Mouse (Mus musculus): ENCODE data around the gene 1700001P01Rik. TPM values are rescaled to one million over a fixed set of nuclear protein-coding genes. Genes with fewer than 3 reads are reported as not detected.

The 1700001P01Rik gene
- total and polyA plus RNA-seq, 3 experiments: 0.47 TPM; not detected in 2

GRCm38 (mm10) chr11:97761638-97762037 is 14.1 kb downstream of the 1700001P01Rik start:
- Histone ChIP-seq H3K4me1 (ENCODE audit: control insufficient read depth in 1 of 2, insufficient read depth in 2 of 2) (peaks cover 8 to 18% of the 10 kb centered on the region in 2 experiments), H3K9me3 (replicated peaks; ENCODE audit: low read length) (peaks cover 2% of the 10 kb centered on the region), H3K9ac (ENCODE audit: insufficient read depth, low read depth) (no peak overlapping the region), H3K4me3 (replicated peaks in 1 of 3; ENCODE audit: low read depth in 2 of 3, low read length in 2 of 3, poor library complexity in 1 of 3) (no peak overlapping the region), H3K27ac (ENCODE audit: insufficient read depth, low read depth) (no peak overlapping the region), H3K36me3 (replicated peaks in 1 of 2; ENCODE audit: control insufficient read depth in 1 of 2, insufficient read depth in 1 of 2, low read length in 1 of 2) (peaks cover 50 to 75% of the 10 kb centered on the region in 2 experiments), H3K4me2 (ENCODE audit: insufficient read depth, low read depth, poor library complexity, severe bottlenecking) (no peak overlapping the region), H3K27me3 (replicated peaks) (no peaks in the 10 kb centered on the region), H3K79me2 (replicated peaks; ENCODE audit: control insufficient read depth, extremely low read depth, insufficient read depth, poor library complexity, severe bottlenecking) (peaks cover 17% of the 10 kb centered on the region)
- dilution Hi-C loops (cut with MboI; ENCODE audit: extremely low pct_ligation_motif_present, extremely low pct_unique_long_range_greater_than_20kb, low sequenced_read_pairs): no loop called here
- peak; percentile 18 to 55; a peak in 2 of 4 replicates for TF ChIP-seq CTCF (conservative IDR thresholded peaks at IDR 0.05 in 1 of 2, IDR thresholded peaks at IDR 0.05 in 1 of 2; ENCODE audit: low read depth in 2 of 2, low read length in 2 of 2)
- TF ChIP-seq RAD21 (IDR thresholded peaks at IDR 0.05; ENCODE audit: low read depth, low read length): peak; percentile 36
- TF ChIP-seq JUN (IDR thresholded peaks at IDR 0.05; ENCODE audit: insufficient read depth, low read depth, low read length): no peak
- in situ Hi-C loops (cut with MboI; ENCODE audit: low pct_ligation_motif_present, low pct_unique_long_range_greater_than_20kb, low sequenced_read_pairs): no loop called here
- DNase-seq (ENCODE audit: extremely low read depth): no peak

- no peaks in the 10 kb centered on the region for H3K79me2 ChIP-seq (replicated peaks; ENCODE audit: control insufficient read depth, extremely low read depth, insufficient read depth, poor library complexity, severe bottlenecking)
- no peak for DNase-seq (ENCODE audit: extremely low read depth)
- H3K4me3 ChIP-seq (replicated peaks in 1 of 3; ENCODE audit: low read depth in 2 of 3, low read length in 2 of 3, poor library complexity in 1 of 3): no peak overlapping the region
- H3K9ac ChIP-seq (ENCODE audit: insufficient read depth, low read depth): no peak overlapping the region
- dilution Hi-C loops (cut with MboI; ENCODE audit: extremely low pct_ligation_motif_present, extremely low pct_unique_long_range_greater_than_20kb, low sequenced_read_pairs) (no loop called here), in situ Hi-C loops (cut with MboI; ENCODE audit: low pct_ligation_motif_present, low pct_unique_long_range_greater_than_20kb, low sequenced_read_pairs) (no loop called here)
- H3K4me1 ChIP-seq (ENCODE audit: control insufficient read depth in 1 of 2, insufficient read depth in 2 of 2): 0 out of 4 replicates have a peak, but pooled peaks cover 0 to under 1% of the 10 kb centered on the region in 2 experiments
- H3K27me3 ChIP-seq (replicated peaks): no peaks in the 10 kb centered on the region
- TF ChIP-seq GABPA (IDR thresholded peaks at IDR 0.05; ENCODE audit: insufficient replicate concordance, low read depth, low read length) (no peak), PAX5 (IDR thresholded peaks at IDR 0.05; ENCODE audit: low read length) (no peak), MEF2A (IDR thresholded peaks at IDR 0.05; ENCODE audit: borderline replicate concordance, low read depth, low read length) (no peak), ZKSCAN1 (IDR thresholded peaks at IDR 0.05; ENCODE audit: borderline replicate concordance, low read depth, low read length) (no peak), NELFE (IDR thresholded peaks at IDR 0.05; ENCODE audit: low read depth, low read length) (no peak), CHD2 (IDR thresholded peaks at IDR 0.05; ENCODE audit: low read length) (no peak), EP300 (IDR thresholded peaks at IDR 0.05; ENCODE audit: low read length) (no peak), ZNF384 (IDR thresholded peaks at IDR 0.05; ENCODE audit: low read depth, low read length) (no peak), ETS1 (conservative IDR thresholded peaks at IDR 0.05; ENCODE audit: low read depth, low read length) (no peak), KAT2A (IDR thresholded peaks at IDR 0.05; ENCODE audit: insufficient replicate concordance, low read length) (no peak), NRF1 (IDR thresholded peaks at IDR 0.05; ENCODE audit: low read depth, low read length) (no peak), SMC3 (IDR thresholded peaks at IDR 0.05; ENCODE audit: low read depth, low read length) (no peak), MXI1 (IDR thresholded peaks at IDR 0.05; ENCODE audit: low read depth, low read length) (no peak)
- no peak overlapping the region for H3K4me2 ChIP-seq (ENCODE audit: insufficient read depth, low read depth, poor library complexity, severe bottlenecking)
- peaks cover 59 to 83% of the 10 kb centered on the region in 2 experiments for H3K36me3 ChIP-seq (replicated peaks in 1 of 2; ENCODE audit: control insufficient read depth in 1 of 2, insufficient read depth in 1 of 2, low read length in 1 of 2)
- peaks cover 2% of the 10 kb centered on the region for H3K9me3 ChIP-seq (replicated peaks; ENCODE audit: low read length)
- no peak overlapping the region for H3K27ac ChIP-seq (ENCODE audit: insufficient read depth, low read depth)
Measured at GRCm38 (mm10) chr11:97758942-97759341, 16.8 kb downstream of the 1700001P01Rik start.
